Mouse (Mus musculus): ENCODE measurements around the gene Mllt3. TPM values are rescaled to one million over a fixed set of nuclear protein-coding genes. Genes with fewer than 3 reads are reported as not detected.

Mllt3 gene
- polyA plus RNA-seq, 1 experiment: 5.1 TPM

DNA sequence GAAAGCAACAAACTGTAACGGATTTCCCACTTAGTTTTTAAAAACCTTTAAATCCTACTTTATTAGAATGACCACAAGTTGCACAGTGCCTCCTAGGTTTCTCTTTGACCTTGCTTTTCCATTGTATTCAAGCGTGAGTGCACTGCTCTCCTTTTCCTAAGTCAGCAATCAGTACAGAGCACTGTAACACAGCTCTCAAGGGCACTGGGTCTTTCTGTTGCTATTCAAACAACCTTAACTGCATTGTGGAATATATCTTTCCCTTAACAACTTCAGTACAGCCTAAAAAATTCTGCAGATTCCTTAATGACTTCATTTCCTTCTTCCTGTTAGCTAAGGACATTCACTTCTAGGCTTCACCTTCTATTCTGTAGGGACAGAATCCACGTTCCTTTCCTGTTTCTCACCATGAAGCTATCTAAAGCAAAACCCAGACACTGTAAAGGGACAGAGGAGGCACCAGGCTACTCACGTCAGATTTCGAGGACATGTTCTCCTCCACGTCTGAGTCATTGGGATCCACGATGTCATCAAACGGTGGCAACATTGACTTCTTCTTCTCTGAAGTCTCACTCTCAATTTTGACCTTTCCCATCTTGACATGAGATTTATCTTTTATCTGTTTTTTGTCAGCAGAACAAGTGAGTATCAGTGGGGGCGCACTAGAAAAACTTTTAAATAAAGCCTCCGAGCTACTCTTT, 192.8 kb downstream of the Mllt3 start:
- Histone ChIP-seq H3K4me3 (ENCODE audit: low read depth, low read length) (no peak overlapping the region), H3K27me3 (ENCODE audit: control insufficient read depth, insufficient read depth, low read length) (no peaks in the 10 kb centered on the region), H3K27ac (ENCODE audit: insufficient read depth, low read depth, low read length) (no peak overlapping the region), H3K4me1 (ENCODE audit: control insufficient read depth, insufficient read depth, insufficient read length, low read length) (peaks cover 9% of the 10 kb centered on the region), H3K36me3 (ENCODE audit: control insufficient read depth, insufficient read depth, low read length) (peaks cover 5% of the 10 kb centered on the region; the same call in 1 of the 2 replicates)
- TF ChIP-seq POLR2A (IDR thresholded peaks at IDR 0.05; ENCODE audit: low read depth, low read length) (no peak), CTCF (IDR thresholded peaks at IDR 0.05; ENCODE audit: extremely low read depth, insufficient read length, insufficient replicate concordance, low read depth, low read length) (no peak)
- 87% methylated on average over 10 of the region's 10 CpGs for WGBS

DNA sequence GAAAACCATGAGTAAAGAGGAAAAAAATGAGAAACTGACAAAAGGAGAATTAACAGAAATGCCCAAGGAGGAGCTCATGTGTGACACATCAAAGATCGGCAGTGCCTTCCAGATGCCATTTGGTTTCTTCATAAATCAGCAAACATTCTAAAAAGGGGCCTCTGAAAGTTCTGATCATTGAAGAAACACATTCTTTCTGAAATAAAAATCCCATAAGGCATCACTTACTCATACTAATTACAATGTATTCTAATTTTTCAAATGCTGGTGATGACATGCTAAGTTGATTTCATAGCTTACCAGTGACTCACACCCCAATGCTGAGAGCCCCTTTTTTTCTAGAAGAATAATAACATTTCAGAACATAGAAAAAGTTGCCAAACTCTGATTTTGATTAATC, 194.4 kb downstream of the Mllt3 start:
- Histone ChIP-seq H3K27me3 (ENCODE audit: control insufficient read depth, insufficient read depth, low read length) (no peaks in the 10 kb centered on the region), H3K4me3 (ENCODE audit: low read depth, low read length) (no peak overlapping the region), H3K36me3 (ENCODE audit: control insufficient read depth, insufficient read depth, low read length) (peaks cover 5% of the 10 kb centered on the region; the same call in 1 of the 2 replicates), H3K4me1 (ENCODE audit: control insufficient read depth, insufficient read depth, insufficient read length, low read length) (peaks cover 11% of the 10 kb centered on the region), H3K27ac (ENCODE audit: insufficient read depth, low read depth, low read length) (no peak overlapping the region)
- 92% methylated on average over 1 of the region's 1 CpGs for WGBS
- TF ChIP-seq CTCF (IDR thresholded peaks at IDR 0.05; ENCODE audit: extremely low read depth, insufficient read length, insufficient replicate concordance, low read depth, low read length) (no peak), POLR2A (IDR thresholded peaks at IDR 0.05; ENCODE audit: low read depth, low read length) (no peak)

DNA sequence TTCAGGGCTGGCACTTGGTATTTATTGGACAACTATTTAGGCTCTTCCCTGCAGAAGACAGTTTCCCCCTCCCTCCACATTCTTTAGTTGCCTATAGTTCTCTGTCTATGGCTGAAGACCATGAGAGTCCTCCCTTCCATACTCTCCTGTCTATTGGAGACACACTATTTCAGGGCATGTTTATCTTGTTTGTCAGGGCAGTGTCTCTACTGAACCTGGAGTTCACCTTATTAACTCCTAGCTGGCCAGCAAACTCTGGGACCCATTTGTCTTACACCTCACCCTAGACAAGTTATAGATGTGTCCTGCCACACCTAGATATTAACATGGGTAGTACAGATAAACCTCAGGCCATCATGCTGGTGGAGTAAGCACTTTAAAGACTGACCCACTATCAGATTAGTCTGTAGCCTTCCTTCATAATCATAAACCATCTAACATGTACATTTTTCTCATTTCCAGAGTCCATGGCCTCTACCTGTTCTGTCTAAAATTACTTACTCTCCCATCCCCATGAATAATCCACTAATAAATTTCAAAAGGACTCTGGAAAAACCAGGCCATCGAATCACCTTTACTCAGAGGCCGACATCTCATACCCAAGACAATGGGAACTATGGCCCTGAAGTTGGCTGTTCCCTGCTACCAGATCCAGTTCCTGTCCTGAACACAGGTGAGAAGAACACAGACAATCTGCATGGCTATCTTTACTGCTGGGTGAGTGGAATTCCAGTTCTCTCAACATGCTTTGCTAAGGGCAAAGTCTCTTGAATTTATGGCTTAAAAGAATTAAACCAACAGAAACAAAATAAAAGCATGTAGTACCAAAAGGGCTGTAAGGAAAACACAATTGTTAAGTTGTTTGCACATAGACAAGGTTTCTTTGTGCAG, 195.4 kb downstream of the Mllt3 start:
- Histone ChIP-seq H3K4me3 (ENCODE audit: low read depth, low read length) (no peak overlapping the region), H3K27me3 (ENCODE audit: control insufficient read depth, insufficient read depth, low read length) (no peaks in the 10 kb centered on the region), H3K36me3 (ENCODE audit: control insufficient read depth, insufficient read depth, low read length) (peaks cover 5% of the 10 kb centered on the region; the same call in 1 of the 2 replicates), H3K4me1 (ENCODE audit: control insufficient read depth, insufficient read depth, insufficient read length, low read length) (peaks cover 11% of the 10 kb centered on the region), H3K27ac (ENCODE audit: insufficient read depth, low read depth, low read length) (peak overlapping the region; percentile 46)
- WGBS: 47% methylated on average over 2 of the region's 2 CpGs
- TF ChIP-seq POLR2A (IDR thresholded peaks at IDR 0.05; ENCODE audit: low read depth, low read length) (no peak), CTCF (IDR thresholded peaks at IDR 0.05; ENCODE audit: extremely low read depth, insufficient read length, insufficient replicate concordance, low read depth, low read length) (no peak)

DNA sequence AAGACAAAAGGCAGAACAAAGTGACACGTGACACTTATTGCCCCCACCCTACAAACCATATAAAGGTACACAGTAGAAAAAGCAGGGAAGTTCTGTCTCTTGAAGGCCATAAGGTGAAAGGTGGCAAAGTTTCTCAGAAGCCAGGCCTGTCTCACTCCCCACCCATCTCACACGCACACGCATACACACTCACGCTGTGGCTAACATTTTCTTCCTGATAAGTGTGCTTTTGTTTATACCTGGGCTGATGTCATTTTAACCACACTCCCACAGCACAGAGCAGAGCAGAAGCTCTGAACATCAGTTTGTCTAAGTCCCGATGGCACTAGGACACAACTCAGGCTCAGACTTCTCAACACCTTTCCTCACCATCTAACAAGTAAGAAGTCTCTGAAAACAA, 196.9 kb downstream of the Mllt3 start:
- Histone ChIP-seq H3K36me3 (ENCODE audit: control insufficient read depth, insufficient read depth, low read length) (peaks cover 5% of the 10 kb centered on the region; the same call in 1 of the 2 replicates), H3K27me3 (ENCODE audit: control insufficient read depth, insufficient read depth, low read length) (no peaks in the 10 kb centered on the region), H3K4me1 (ENCODE audit: control insufficient read depth, insufficient read depth, insufficient read length, low read length) (peaks cover 11% of the 10 kb centered on the region), H3K27ac (ENCODE audit: insufficient read depth, low read depth, low read length) (no peak overlapping the region), H3K4me3 (ENCODE audit: low read depth, low read length) (no peak overlapping the region)
- TF ChIP-seq POLR2A (IDR thresholded peaks at IDR 0.05; ENCODE audit: low read depth, low read length): no peak
- TF ChIP-seq CTCF (IDR thresholded peaks at IDR 0.05; ENCODE audit: extremely low read depth, insufficient read length, insufficient replicate concordance, low read depth, low read length): no peak
- WGBS: 67% methylated on average over 5 of the region's 5 CpGs

DNA sequence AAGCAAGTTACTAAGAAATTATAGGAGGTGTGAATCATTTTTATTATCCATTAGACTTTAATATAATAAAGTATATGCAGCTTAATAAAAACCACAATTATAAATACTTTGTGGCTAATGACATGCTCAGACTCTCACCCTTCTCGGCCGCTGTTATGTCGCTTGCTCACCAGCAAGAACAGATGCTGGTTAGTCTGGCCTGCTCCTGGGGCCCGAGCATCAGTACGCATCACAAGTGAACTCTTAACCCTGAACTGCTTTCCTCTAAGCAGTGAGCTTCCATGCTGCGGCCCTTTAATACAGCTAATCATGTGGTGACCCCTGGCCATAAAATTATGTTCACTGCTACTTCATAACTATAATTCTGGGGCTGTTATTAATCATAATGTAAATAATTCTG, 198.0 kb downstream of the Mllt3 start:
- Histone ChIP-seq H3K36me3 (ENCODE audit: control insufficient read depth, insufficient read depth, low read length) (no peaks in the 10 kb centered on the region), H3K4me3 (ENCODE audit: low read depth, low read length) (no peak overlapping the region), H3K4me1 (ENCODE audit: control insufficient read depth, insufficient read depth, insufficient read length, low read length) (peaks cover 11% of the 10 kb centered on the region), H3K27ac (ENCODE audit: insufficient read depth, low read depth, low read length) (no peak overlapping the region), H3K27me3 (ENCODE audit: control insufficient read depth, insufficient read depth, low read length) (no peaks in the 10 kb centered on the region)
- TF ChIP-seq POLR2A (IDR thresholded peaks at IDR 0.05; ENCODE audit: low read depth, low read length) (no peak), CTCF (IDR thresholded peaks at IDR 0.05; ENCODE audit: extremely low read depth, insufficient read length, insufficient replicate concordance, low read depth, low read length) (no peak)
- WGBS: 78% methylated on average over 6 of the region's 6 CpGs

DNA sequence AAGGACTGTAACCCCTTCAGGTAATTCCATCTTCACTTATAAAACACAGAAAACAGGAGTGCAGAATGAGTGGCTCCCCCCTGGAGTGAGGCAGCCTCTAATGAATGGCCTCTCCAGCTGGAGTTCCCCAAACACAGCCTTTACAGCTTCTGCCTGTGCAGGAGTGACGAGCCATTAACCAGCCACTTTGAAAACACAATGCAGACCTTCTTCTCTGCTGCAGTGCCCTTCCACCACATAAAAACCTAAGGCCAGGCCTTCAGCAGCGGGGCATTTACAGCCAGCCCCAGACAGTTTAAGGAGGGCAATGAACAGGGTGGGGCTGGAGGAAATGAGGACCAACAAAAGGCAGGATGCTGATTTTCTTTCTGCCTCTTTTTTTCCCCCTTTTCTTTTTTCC, 198.9 kb downstream of the Mllt3 start:
- 24% methylated on average over 2 of the region's 2 CpGs for WGBS

GRCm38 (mm10) chr4:87830794-87831306, 202.3 kb downstream of the Mllt3 start:
- Histone ChIP-seq H3K4me3 (ENCODE audit: low read depth, low read length) (no peak overlapping the region), H3K27me3 (ENCODE audit: control insufficient read depth, insufficient read depth, low read length) (no peaks in the 10 kb centered on the region), H3K36me3 (ENCODE audit: control insufficient read depth, insufficient read depth, low read length) (no peaks in the 10 kb centered on the region), H3K27ac (ENCODE audit: insufficient read depth, low read depth, low read length) (no peak overlapping the region), H3K4me1 (ENCODE audit: control insufficient read depth, insufficient read depth, insufficient read length, low read length) (peaks cover 4% of the 10 kb centered on the region; the same call in 1 of the 2 replicates)
- WGBS: 84% methylated on average over 6 of the region's 6 CpGs
- TF ChIP-seq POLR2A (IDR thresholded peaks at IDR 0.05; ENCODE audit: low read depth, low read length) (no peak), CTCF (IDR thresholded peaks at IDR 0.05; ENCODE audit: extremely low read depth, insufficient read length, insufficient replicate concordance, low read depth, low read length) (no peak)

More for the DNA sequence above, 198.9 kb downstream of the Mllt3 start:
- no peaks in the 10 kb centered on the region for H3K27me3 ChIP-seq (ENCODE audit: control insufficient read depth, insufficient read depth, low read length)
- H3K4me3 ChIP-seq (ENCODE audit: low read depth, low read length): no peak overlapping the region
- TF ChIP-seq POLR2A (IDR thresholded peaks at IDR 0.05; ENCODE audit: low read depth, low read length) (no peak), CTCF (IDR thresholded peaks at IDR 0.05; ENCODE audit: extremely low read depth, insufficient read length, insufficient replicate concordance, low read depth, low read length) (no peak)
- H3K36me3 ChIP-seq (ENCODE audit: control insufficient read depth, insufficient read depth, low read length): no peaks in the 10 kb centered on the region
- H3K4me1 ChIP-seq (ENCODE audit: control insufficient read depth, insufficient read depth, insufficient read length, low read length): peaks cover 11% of the 10 kb centered on the region
- no peak overlapping the region for H3K27ac ChIP-seq (ENCODE audit: insufficient read depth, low read depth, low read length)
